Mouse (Mus musculus) spleen, adult 2 months (tissue): Measurements from ENCODE around the gene Fyn.

Experiments used
- CTCF ChIP-seq: fragments of 200-500 bp; IDR thresholded peaks from 2 replicates; pipeline ENCODE4 v1.5.1; 2011; ENCODE audit warnings: mild to moderate bottlenecking, inconsistent platforms; ENCODE audit not compliant: insufficient read depth, insufficient read length, insufficient replicate concordance; ENCODE audit errors: extremely low read depth
- POLR2A ChIP-seq: fragments of 200-500 bp; IDR thresholded peaks from 2 replicates; pipeline ENCODE4 v1.6.1; 2011; ENCODE audit warnings: low read depth, low read length, inconsistent platforms

- TF ChIP-seq CTCF, result no peak
- TF ChIP-seq POLR2A, result no peak
Observed at GRCm38 (mm10) chr10:39543258-39543770, 174.7 kb downstream of the Fyn start.
